Comparison of ENCODE assay signal across 18 mouse cellular contexts in genomic region chr15:101051869-101052268, GRCm38 (mm10). TPM values are rescaled to one million over a fixed set of nuclear protein-coding genes. Genes with fewer than 3 reads are reported as not detected.
"Had no signal": no experiment of that assay in that cellular context is flagged by ENCODE, and none has a peak within 500 bp of the region (broad histone marks: within the 10 kb centered on the region; RNA-seq: fewer than 3 reads in every experiment).

No protein-coding gene starts in this region.

- H3K4me2 ChIP-seq: lung, embryonic 14.5 days; stomach, embryonic 15.5 days had no signal

- H3K9ac ChIP-seq: lung, embryonic 14.5 days; midbrain, embryonic 12.5 days; stomach, embryonic 15.5 days had no signal

- H3K4me3 ChIP-seq: myocyte had no signal

- DNase-seq: lung, adult 18-20 months; lung, embryonic 14.5 days; lung, postnatal 10 days; lung, postnatal 4 days; midbrain, embryonic 14.5 days; right cerebral cortex, postnatal 14 days; thymus, adult 2 months; thymus, postnatal 25 days had no signal

- H3K27ac ChIP-seq: midbrain, embryonic 12.5 days; stomach, embryonic 15.5 days; stomach, postnatal 0 days had no signal

- H3K36me3 ChIP-seq: midbrain, embryonic 12.5 days; stomach, embryonic 15.5 days had no signal

- H3K9me3 ChIP-seq: midbrain, embryonic 10.5 days; midbrain, embryonic 12.5 days; stomach, embryonic 15.5 days had no signal

- ATAC-seq: midbrain, embryonic 16.5 days had no signal

RNA-seq across cellular contexts. Expression of gene Gm47841, which starts 4.7 kb away (rescaled TPM):
- polyA plus RNA-seq: liver, embryonic 16.5 days; lung, embryonic 14.5 days; lung, embryonic 16.5 days; midbrain, embryonic 10.5 days; midbrain, embryonic 12.5 days; midbrain, embryonic 14.5 days; midbrain, embryonic 16.5 days; myocyte; neural tube, embryonic 14.5 days; spleen, adult 2 months; stomach, embryonic 15.5 days; stomach, postnatal 0 days; thymus, adult 2 months had no signal
